Mouse (Mus musculus) stomach, postnatal 0 days (tissue): ENCODE measurements around the gene Bpifb5.

Experiments
- CTCF ChIP-seq: IDR thresholded peaks from 2 replicates; pipeline ENCODE4 v1.5.1; 2016; ENCODE audit warnings: antibody characterized with exemption, low read depth, mild to moderate bottlenecking, moderate library complexity
- EP300 ChIP-seq: optimal IDR thresholded peaks from 2 replicates; pipeline ENCODE3; 2016; ENCODE audit warnings: antibody characterized with exemption

DNA sequence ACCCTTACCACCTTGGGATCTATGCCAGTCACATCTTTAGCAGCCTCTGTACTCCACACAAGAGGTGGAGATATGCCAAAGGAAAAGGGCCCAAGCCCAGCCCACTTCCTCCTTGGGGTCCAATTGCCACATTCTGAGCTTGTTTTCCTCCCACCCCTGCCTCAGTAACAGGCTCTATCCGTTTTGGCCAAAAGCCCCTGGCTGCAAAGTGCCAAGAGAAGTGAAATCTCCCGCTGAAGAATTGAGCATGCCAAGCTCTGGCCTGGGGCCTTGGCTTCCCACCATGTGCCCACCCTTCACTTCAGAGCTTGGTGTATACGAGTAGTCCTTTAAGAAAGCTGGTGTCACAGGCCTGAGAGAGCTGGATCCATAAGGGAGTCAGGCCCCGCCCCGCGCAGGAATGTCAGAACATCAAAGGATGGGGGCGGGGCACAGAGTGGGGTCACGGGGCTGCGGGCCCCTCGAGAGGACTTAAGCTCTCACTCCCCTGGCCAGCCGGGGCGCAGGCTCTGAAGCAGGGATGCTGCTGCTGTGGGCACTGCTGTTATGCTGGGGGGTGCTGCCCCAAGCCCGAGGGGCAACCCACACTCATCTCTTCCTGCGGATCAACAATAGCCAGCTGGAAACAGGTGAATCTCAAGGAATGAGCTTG is at the start of gene Bpifb5:
- no peak for TF ChIP-seq CTCF
- TF ChIP-seq EP300 = no peak
